Mouse (Mus musculus): Measurements from ENCODE around the gene Wnk3.
A peak's percentile ranks its signal among the peaks of the same experiment; 100 is the strongest.
"Not testable (repeated sequence)": the region's sequence is repeated elsewhere in the genome, so short reads cannot be mapped to it uniquely, and the experiment has no call there.

The Wnk3 gene

DNA sequence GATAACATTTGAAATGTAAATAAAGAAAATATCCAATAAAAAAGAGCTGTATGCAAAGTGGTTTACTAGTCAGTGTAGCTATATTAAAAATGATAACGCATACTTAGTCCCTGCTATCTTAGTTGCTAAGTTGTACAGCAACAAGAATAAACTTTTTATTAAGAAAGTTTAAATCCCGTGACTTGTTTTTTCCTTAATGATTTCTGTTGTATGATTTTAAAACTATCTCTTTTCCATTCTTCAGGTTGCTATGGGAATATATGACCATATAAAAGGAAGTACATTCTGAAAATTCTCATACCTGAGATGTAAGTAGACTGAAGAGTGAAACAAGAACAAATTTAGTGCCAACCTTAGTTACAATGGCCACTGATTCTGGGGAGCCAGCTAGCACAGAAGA lies at the start of gene Wnk3:
Wnk3 (plus strand) TSS at position 301 of the 400 bp plus-strand sequence.
- DNase-seq (ENCODE audit: extremely low spot score, low read depth, low spot score): no peak

DNA sequence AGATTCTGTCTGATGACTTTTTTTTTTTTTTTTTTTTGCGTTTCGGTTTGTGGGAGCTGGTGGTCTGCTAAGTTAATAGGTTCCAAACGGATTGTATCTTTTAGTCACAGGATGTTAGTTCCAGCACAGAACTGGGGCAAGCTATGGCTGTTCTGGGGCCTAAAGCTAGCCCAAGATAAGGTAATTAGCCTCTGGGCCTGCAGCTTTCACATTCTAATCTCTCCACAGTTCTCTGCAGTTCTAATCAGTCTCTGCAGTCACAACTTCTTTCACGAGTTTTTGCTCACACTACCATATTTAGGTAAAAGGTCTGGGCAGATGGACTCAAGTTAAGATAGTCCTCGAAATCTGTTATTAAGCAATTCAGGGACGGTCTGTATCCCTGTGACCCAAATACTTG lies 39.5 kb upstream of the Wnk3 start:
- DNase-seq (ENCODE audit: extremely low spot score, low read depth, low spot score): no peak

DNA sequence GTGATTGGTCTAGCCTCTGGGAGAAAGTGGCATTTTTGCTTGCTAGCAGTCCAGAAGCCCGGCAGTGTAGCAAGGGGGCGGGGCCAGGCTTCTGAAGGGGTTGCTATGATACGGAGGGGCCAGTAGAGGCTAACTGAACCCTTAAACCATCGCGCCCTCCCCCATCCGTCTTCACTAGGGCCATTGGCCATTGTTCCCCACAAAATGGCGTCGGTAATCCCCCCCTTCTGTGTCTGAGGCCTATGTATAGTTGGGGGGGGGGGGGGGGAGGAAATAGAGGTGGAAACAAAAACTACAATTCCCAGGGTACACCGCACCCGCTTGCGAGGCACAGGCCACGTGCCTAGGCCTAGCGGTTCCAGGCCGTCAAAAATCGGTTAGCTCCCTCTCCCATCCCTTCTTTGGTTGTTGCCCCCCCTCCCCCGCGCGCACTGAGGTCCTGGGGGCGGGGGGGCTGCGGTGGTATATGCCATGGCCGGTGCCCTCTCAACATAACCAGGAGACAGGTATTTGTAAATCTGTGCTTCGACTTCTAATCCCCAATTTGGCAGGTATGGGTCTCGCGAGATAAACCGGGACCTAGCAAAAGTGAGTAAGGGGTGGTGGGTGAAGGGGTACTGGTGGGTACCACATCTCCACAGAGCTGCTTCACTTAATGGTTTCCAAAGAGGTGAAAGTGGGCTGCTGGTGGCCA lies 29.3 kb upstream of the Wnk3 start:
- DNase-seq (ENCODE audit: extremely low spot score, low read depth, low spot score): peak; percentile 24

DNA sequence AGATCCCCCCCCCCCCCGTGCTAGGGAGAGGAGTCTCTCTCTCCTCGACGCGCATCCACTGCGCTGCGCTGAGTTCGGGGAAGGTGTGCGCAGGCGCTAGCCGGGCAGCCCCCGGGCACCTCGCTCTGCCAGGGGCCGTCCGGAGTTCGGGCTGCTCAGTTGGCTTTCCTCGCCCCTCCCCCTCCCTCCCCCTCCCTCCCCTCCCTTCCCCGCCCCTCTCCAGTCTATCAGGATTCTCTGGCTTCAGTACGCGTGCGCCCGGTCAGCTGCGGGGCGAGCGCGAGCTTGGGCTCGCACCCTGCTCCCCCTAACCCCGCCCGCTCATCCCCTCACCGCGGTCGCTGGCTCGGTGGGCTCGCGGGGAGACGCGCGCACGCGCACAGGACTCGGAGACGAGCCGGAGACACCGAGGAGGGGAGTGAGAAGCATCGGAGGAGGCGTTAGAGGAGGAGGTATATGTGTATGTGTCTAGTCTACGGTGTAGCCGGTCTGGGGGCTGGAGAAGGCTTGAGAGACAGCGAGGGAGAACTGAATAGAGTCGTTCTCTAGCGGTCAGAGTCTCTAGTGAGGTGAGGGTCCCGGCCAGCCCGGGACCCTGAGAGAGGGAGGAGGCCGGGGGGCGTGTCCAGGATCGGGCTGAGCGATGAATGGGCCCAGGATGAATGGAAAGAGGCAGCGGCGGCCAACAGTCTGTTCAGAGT lies 28.5 kb upstream of the Wnk3 start:
- DNase-seq (ENCODE audit: extremely low spot score, low read depth, low spot score): peak; percentile 28

DNA sequence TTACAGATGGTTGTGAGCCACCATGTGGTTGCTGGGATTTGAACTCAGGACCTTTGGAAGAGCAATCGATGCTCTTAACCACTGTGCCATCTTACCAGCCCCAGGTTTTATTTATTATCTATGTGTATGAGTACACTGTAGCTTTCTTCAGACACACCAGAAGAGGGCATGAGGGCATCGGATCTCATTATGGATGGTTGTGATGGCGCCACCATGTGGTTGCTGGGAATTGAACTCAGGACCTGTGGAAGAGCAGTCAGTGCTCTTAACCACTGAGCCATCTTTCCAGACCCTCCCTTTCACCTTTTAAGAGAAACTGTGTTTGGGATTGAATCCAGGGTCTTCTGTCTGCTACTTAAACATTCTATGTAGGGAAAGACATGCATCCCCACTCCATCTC lies 24.7 kb upstream of the Wnk3 start:
- DNase-seq (ENCODE audit: extremely low spot score, low read depth, low spot score): not testable (repeated sequence)

DNA sequence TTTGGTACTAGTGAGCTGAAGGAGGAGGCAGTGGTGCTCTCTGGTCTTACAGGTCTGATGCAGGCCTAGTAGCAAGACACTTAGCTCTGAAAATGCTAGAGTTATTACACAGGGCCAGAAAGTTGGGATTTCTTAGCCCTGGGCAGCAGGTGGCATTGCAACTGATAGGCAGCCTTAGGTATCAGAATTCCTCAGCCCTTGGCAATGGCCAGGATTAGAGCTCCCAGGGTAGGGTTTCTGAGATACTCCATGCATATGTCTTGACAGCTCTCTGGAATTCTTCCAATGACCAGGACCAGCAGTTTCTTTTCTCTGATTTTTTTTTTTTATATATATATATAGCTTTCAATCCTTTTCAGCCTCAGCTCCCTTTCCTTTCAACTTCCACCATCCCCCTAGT lies 100.5 kb downstream of the Wnk3 start:
- DNase-seq (ENCODE audit: extremely low spot score, low read depth, low spot score): no peak

DNA sequence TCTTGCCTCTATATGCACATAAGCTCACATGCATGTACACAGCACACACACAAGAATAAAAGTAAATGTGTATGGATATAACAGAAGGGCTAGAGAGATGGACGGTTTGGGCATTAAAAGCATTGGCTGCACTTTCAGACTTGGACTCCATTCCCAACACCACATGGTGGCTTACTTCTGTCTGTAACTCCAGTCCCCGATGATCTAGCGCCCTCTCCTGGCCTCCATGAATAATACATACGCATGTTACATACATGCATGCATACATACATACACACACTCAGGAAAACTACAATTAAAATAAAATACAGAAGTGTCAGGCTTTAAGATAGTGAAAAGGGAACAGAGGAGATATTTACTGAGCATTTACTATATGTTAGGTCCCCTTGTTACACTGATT lies 115.9 kb downstream of the Wnk3 start:
- no peak for DNase-seq (ENCODE audit: extremely low spot score, low read depth, low spot score)

DNA sequence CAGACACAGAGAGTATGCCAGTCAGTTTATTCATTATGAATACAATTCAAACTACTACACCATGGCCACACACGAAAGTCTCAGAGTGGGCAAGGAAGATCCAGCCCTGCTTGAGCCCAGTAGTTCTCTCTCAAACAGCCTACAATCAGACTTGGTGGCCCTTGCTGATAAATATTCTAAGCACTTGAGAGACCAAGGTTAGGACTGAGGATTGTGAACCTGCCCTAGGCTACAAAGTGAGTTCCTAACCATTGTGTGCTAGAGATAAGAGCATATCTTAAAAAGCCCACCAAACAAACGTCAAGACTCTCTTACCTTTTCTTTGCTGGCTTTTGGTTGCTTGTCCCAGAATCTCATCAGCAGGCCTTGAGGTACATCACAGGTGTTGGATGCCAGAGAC lies 135.7 kb downstream of the Wnk3 start:
- no peak for DNase-seq (ENCODE audit: extremely low spot score, low read depth, low spot score)

DNA sequence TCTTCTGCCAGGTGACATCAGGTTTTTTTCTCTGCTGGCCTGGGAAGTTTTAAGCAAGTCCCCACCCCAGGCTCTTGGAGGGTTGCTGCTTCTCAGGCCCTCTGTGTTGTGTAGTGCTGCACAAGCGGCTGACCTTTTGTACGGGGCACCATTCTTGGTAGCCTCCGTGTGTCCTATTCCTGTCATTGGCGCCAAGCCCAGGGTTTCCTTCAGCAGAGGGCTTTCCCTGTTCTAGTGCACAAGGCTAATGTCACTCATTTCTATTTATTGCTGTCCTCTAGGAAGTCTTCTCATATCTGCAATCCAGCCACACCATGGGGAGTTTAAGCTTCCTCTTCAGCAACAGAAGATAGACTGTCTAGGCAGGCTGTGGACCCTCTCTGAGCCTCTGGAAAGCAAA lies 139.9 kb downstream of the Wnk3 start:
- DNase-seq (ENCODE audit: extremely low spot score, low read depth, low spot score): no peak

DNA sequence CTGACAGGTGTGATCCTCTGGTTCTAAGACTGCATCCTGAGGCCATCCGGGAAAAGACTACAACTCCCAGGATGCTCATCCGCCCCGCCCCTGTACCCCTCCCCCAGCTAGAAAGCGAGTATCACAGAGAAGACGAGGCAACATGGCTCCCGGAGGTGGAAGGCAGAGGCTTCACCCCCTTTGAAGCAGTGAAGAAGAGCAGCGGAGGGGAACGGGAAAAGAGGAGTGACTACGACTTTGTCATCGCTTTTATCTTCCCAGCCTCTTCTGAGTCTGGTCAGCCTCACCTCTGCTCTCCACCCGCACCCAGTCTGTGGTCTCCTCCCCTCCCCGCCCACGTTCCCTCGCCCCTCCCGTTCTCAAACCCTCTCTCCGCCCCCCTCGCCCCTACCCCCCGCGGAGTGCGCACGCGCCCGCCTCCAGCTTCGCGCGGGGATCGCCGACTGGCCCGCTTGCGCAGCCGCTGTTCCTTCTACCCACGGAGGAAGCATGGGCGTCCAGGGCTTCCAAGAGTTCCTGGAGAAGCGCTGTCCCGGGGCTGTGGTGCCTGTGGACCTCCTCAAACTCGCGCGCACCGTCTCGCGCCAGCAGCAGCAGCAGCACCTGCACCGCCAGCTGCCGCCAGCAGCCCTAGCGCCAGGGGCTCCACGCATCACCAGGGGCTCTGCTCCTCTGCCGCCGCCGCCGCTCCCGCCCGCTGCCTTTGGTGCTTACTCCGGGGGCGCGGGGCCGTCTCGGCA lies 146.1 kb downstream of the Wnk3 start, which contains the start of gene Fam120c:
Fam120c (plus strand) TSS at position 415 of the 740 bp plus-strand sequence.
- DNase-seq (ENCODE audit: extremely low spot score, low read depth, low spot score): peak; percentile 24

DNA sequence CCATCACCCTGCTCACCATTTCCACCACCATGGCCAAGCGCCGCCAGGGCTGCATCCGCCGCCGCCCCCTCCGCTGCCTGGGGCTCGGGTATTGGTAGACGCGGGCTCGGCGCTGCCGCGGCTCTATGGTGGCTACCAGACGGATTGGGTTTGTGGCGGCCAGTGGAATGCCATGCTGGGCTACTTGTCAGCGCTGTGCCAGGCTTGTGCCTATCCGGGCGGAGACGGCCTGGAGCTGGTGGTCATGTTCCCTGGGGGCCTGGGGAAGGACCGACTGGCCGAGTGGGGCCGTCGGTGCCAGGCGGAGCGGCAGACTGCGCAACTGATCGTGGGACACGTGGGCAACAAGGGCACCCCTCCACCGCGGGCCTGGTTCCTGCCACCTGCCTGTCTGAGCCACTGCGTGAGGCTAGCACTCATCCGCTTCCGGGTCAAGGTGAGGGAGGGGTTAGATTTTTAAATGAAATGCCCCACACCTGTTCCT lies 146.7 kb downstream of the Wnk3 start:
- no peak for DNase-seq (ENCODE audit: extremely low spot score, low read depth, low spot score)

DNA sequence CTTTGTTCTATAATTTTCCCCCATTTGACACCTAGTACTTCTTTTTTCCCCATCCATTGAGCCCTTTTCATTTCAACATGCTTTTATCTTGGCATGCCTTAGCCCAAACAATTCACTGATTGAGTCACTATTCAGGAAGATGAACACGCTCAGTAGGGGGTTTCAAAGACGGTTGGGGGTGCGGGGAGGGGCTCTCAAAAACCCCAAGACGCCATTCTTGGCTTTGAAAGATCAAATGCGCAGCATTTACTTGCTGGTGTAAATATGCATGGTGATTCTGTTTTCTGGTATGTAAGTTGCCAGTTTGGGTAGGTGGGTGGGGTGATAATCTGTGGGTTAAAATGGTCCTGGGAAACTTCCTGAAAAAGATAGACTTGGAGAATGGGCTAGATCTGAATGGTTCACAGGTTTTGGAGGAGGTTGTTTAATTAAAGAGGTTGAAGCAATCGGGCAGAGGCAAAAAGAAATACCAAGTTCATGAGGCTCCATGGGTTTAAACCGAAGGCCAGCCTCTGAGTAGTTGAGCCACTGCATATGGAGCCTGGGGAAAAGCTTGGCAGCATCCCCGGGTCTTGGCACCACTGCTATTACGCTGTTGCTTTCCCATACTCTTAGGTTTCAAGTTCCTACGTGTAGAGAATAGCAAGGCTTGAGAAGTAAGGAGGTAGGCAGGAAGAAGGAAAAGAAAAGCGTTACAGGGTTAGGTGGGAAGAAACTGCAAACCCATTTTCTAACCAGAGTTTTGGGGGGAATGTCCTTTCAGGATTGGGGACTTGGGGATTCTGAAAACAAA lies 147.7 kb downstream of the Wnk3 start:
- no peak for DNase-seq (ENCODE audit: extremely low spot score, low read depth, low spot score)

DNA sequence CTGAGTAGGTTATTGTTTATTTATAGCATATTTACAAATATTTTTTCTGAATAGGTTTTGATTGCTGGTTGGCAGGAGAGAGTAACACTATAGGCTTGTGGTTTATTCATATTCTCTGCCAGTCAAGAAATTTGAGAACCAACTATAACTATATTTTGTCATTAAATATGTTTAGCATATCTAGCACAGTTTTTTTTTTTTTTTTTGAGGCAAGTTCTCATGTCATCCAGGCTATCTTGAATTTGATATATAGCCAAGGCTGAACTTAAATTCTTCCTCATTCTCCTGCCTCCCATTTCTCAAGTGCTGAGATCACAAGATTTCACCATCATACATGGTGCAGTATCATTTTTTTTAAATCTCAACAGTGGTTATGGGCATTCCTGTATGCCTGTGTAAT lies 149.4 kb downstream of the Wnk3 start:
- no peak for DNase-seq (ENCODE audit: extremely low spot score, low read depth, low spot score)

DNA sequence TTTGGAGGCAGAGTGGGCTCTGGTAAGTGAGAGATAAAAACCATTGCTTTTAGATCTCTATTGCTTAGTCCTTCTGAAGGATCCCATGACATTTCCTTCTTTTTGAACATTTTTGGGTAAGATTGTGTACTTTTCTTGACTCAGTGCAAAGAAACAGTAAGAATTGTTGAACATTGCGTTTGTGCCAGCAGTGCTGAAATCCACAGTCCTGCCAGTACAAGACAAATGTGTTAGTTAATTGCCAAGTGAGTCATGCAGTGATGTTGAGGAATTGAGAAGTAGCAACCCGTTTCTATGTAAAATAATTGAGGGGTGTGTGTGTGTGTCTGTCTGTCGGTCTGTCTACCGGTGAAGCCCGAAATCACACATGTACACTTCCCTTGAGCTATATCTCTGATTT lies 151.4 kb downstream of the Wnk3 start:
- DNase-seq (ENCODE audit: extremely low spot score, low read depth, low spot score): no peak
